Comparison of ENCODE assay signal across 15 mouse cellular contexts in genomic region chr11:31766296-31766695, GRCm38 (mm10).
DNase-seq lines count a peak whose midpoint lies in the region.
"Had no signal": no experiment of that assay in that cellular context is flagged by ENCODE, and none has a peak within 500 bp of the region (broad histone marks: within the 10 kb centered on the region; RNA-seq: fewer than 3 reads in every experiment).

No protein-coding gene starts in this region.

- peak; percentile 80 for DNase-seq in gastrocnemius, adult 18-20 months (ENCODE audit: low spot score)
- no peak for DNase-seq in gastrocnemius, postnatal 10 days
- DNase-seq in kidney, adult 11 months, result peak; percentile 39
- DNase-seq in kidney, postnatal 10 days, result no peak
- peak; percentile 31 to 64 for DNase-seq in kidney, postnatal 25 days
- no peak for DNase-seq in kidney, postnatal 14 days
- peak; percentile 68 for DNase-seq in gastrocnemius, postnatal 25 days
- DNase-seq in ovary, postnatal 36 days (ENCODE audit: low spot score), result no peak
- DNase-seq: adrenal gland, adult 8-10 months; adrenal gland, postnatal 36 days; B cell, adult 2 months; cerebellum, adult 8-10 months; cerebellum, postnatal 14 days; embryo, embryonic 11 days; heart, postnatal 36 days had no signal

Comparison
In these comparisons a context has a peak if more than half of its experiments do, and no peak if none do; other contexts are left out.
1. DNase-seq: peak in gastrocnemius, adult 18-20 months (single experiment), kidney, adult 11 months (single experiment), kidney, postnatal 25 days (2 of 2) and gastrocnemius, postnatal 25 days (single experiment); none in gastrocnemius, postnatal 10 days (single experiment), kidney, postnatal 10 days (single experiment), kidney, postnatal 14 days (single experiment) and ovary, postnatal 36 days (single experiment).